Mouse (Mus musculus) heart, embryonic 15.5 days (tissue): ENCODE results near the gene Trim44. TPM values are rescaled to one million over a fixed set of nuclear protein-coding genes. Genes with fewer than 3 reads are reported as not detected.

Experiments used
- polyA plus RNA-seq: library from polyadenylated mRNA; unstranded; fragments of >200 nt; fragmentation: Nextera tagmentation; extraction: Ambion mirVana; gene quantifications from 2 replicates; pipeline ENCODE4 v1.2.1, GENCODE M21; 2015

Trim44 gene
- polyA plus RNA-seq, 1 experiment from 2014 or later, result 22.5 TPM

Other genes with a start within 250 kb of the Trim44 start
- gene Ldlrad3, start 221.4 kb downstream of the Trim44 start, polyA plus RNA-seq, result 11.7 and 17.5 TPM in 2 replicates
- gene Fjx1, start 44.7 kb upstream of the Trim44 start, polyA plus RNA-seq, result 1.9 and 3.3 TPM in 2 replicates
- 2.4 and 5.7 TPM in 2 replicates for gene Pamr1, start 142.2 kb upstream of the Trim44 start, polyA plus RNA-seq